Mouse (Mus musculus) G1E (cell line): ENCODE data around the gene Gzmm. TPM values are rescaled to one million over a fixed set of nuclear protein-coding genes. Genes with fewer than 3 reads are reported as not detected.

Experiments used
- ATAC-seq: 2 replicates; pipeline ENCODE4 v1.8.0; 2016; ENCODE audit warnings: mild to moderate bottlenecking; ENCODE audit not compliant: insufficient number of reproducible peaks, poor library complexity, low FRiP score, severe bottlenecking; ENCODE audit errors: extremely low read depth
- DNase-seq: peaks from one replicate; pipeline ENCODE4 v3.0.0; 2012; ENCODE audit warnings: low spot score
- H3K27me3 ChIP-seq: 2 replicates; pipeline ENCODE4 v1.6.1; 2012; ENCODE audit warnings: mild to moderate bottlenecking, low read length, inconsistent platforms; ENCODE audit not compliant: insufficient read depth
- H3K36me3 ChIP-seq: replicated peaks from 2 replicates; pipeline ENCODE3; 2012; ENCODE audit warnings: mild to moderate bottlenecking, inconsistent platforms
- H3K4me1 ChIP-seq: 2 replicates; pipeline ENCODE4 v1.6.1; 2012; ENCODE audit warnings: low read depth, low read length, inconsistent platforms, mixed read lengths; ENCODE audit not compliant: insufficient read depth
- H3K4me3 ChIP-seq: 2 replicates; pipeline ENCODE4 v1.5.1; 2012; ENCODE audit warnings: low read depth, mild to moderate bottlenecking, inconsistent platforms, low read length, moderate library complexity, mixed read lengths
- H3K9me3 ChIP-seq: replicated peaks from 2 replicates; pipeline ENCODE4 v1.6.1; 2012; ENCODE audit warnings: inconsistent platforms
- CTCF ChIP-seq: IDR thresholded peaks from 2 replicates; pipeline ENCODE4 v1.5.1; 2012; ENCODE audit warnings: low read depth, low read length, inconsistent platforms, mixed read lengths
- GATA1 ChIP-seq: IDR thresholded peaks from 2 replicates; pipeline ENCODE4 v1.6.1; 2012; ENCODE audit warnings: borderline replicate concordance, low read length, inconsistent platforms, mixed read lengths
- GATA2 ChIP-seq: IDR thresholded peaks from 2 replicates; pipeline ENCODE4 v1.6.1; 2012; ENCODE audit warnings: low read depth, low read length, inconsistent platforms, borderline replicate concordance
- POLR2AphosphoS5 ChIP-seq: IDR thresholded peaks from 2 replicates; pipeline ENCODE4 v1.6.1; 2012; ENCODE audit warnings: low read depth, low read length, inconsistent platforms; ENCODE audit not compliant: insufficient replicate concordance
- TAL1 ChIP-seq: conservative IDR thresholded peaks from 2 replicates; pipeline ENCODE4 v1.6.1; 2012; ENCODE audit warnings: low read depth, low read length, inconsistent platforms, mixed read lengths
- polyA plus RNA-seq: library from polyadenylated mRNA; stranded (reverse); fragments of >175 nt; gene quantifications from 2 replicates; pipeline ENCODE4 v1.2.3, GENCODE M21; 2012
- total RNA-seq, 2 experiments: library from RNA; stranded (forward) in 1 of 2; stranded (reverse) in 1 of 2; fragments of 200-1000 nt in 1 of 2; fragments of >200 nt in 1 of 2; fragmentation: Nextera tagmentation in 1 of 2; gene quantifications; 2 replicates each; pipeline ENCODE4 v1.2.3; 2014 to 2017

The Gzmm gene
- total and polyA plus RNA-seq, 3 experiments, result 0.28 to 0.33 TPM; not detected in 1

DNA sequence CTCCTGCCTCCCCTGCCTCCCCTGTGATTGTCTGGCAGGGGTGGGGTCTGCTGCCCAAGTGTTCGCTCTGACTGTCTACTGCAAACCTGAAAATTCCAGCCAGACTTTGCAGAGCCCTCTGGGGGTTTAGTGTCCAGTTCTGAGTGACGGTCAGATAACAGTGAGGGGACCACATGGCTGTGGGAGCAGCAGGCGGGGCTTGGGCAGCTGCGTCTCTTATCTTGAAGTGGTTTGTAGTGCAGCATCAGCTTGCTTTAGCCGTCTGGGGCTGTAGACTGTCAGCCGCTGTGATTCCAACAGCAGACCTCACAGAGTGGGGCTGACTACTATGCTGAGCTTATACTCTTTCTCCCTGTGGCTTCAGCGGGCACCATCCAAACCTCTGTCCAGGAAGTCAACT lies 20.5 kb downstream of the Gzmm start:
- no peak for TF ChIP-seq TAL1
- TF ChIP-seq POLR2AphosphoS5, result no peak
- TF ChIP-seq GATA2, result no peak
- TF ChIP-seq CTCF, result no peak
- TF ChIP-seq GATA1, result no peak
- no peak for ATAC-seq
- no peak for DNase-seq
- Histone ChIP-seq H3K27me3 (no peaks in the 10 kb centered on the region), H3K4me3 (peak overlapping the region; percentile 66; the same call in 1 of the 2 replicates), H3K9me3 (no peaks in the 10 kb centered on the region), H3K4me1 (peaks cover 84% of the 10 kb centered on the region), H3K36me3 (peaks cover 85% of the 10 kb centered on the region)

GRCm38 (mm10) chr10:79712029-79712428 lies 23.2 kb downstream of the Gzmm start:
- Histone ChIP-seq H3K4me3 (no peak overlapping the region), H3K36me3 (peaks cover 63% of the 10 kb centered on the region), H3K27me3 (peaks cover 20% of the 10 kb centered on the region), H3K4me1 (peaks cover 72% of the 10 kb centered on the region), H3K9me3 (no peaks in the 10 kb centered on the region)
- DNase-seq (no peak), ATAC-seq (no peak)
- TF ChIP-seq POLR2AphosphoS5 (no peak), TAL1 (no peak), GATA2 (no peak), GATA1 (no peak), CTCF (peak; percentile 43)

GRCm38 (mm10) chr10:79712499-79713126 lies 23.8 kb downstream of the Gzmm start:
- ATAC-seq (peak; percentile 58), DNase-seq (peak; percentile 93)
- Histone ChIP-seq H3K4me3 (no peak overlapping the region), H3K4me1 (peaks cover 71% of the 10 kb centered on the region), H3K9me3 (no peaks in the 10 kb centered on the region), H3K36me3 (peaks cover 57% of the 10 kb centered on the region), H3K27me3 (peaks cover 26% of the 10 kb centered on the region)
- TF ChIP-seq TAL1 (peak; percentile 86), CTCF (peak; percentile 69), GATA1 (no peak), POLR2AphosphoS5 (peak; percentile 54; the same call in 1 of the 2 replicates), GATA2 (no peak)

GRCm38 (mm10) chr10:79713163-79713562 lies 24.3 kb downstream of the Gzmm start:
- no peak overlapping the region for H3K4me3 ChIP-seq
- no peaks in the 10 kb centered on the region for H3K9me3 ChIP-seq
- peaks cover 52% of the 10 kb centered on the region for H3K36me3 ChIP-seq
- H3K27me3 ChIP-seq, result peaks cover 31% of the 10 kb centered on the region
- no peak for DNase-seq
- TF ChIP-seq POLR2AphosphoS5, result peak; percentile 89; the same call in 1 of the 2 replicates
- TF ChIP-seq CTCF, result no peak
- no peak for TF ChIP-seq GATA2
- no peak for TF ChIP-seq GATA1
- peaks cover 68% of the 10 kb centered on the region for H3K4me1 ChIP-seq
- no peak for ATAC-seq

- TF ChIP-seq GATA2, result no peak
- Histone ChIP-seq H3K36me3 (peaks cover 34% of the 10 kb centered on the region), H3K4me3 (no peak overlapping the region), H3K4me1 (peaks cover 50% of the 10 kb centered on the region), H3K27me3 (peaks cover 49% of the 10 kb centered on the region), H3K9me3 (no peaks in the 10 kb centered on the region)
- no peak for ATAC-seq
- DNase-seq, result no peak
Measured at GRCm38 (mm10) chr10:79714996-79715395, 26.2 kb downstream of the Gzmm start.

DNA sequence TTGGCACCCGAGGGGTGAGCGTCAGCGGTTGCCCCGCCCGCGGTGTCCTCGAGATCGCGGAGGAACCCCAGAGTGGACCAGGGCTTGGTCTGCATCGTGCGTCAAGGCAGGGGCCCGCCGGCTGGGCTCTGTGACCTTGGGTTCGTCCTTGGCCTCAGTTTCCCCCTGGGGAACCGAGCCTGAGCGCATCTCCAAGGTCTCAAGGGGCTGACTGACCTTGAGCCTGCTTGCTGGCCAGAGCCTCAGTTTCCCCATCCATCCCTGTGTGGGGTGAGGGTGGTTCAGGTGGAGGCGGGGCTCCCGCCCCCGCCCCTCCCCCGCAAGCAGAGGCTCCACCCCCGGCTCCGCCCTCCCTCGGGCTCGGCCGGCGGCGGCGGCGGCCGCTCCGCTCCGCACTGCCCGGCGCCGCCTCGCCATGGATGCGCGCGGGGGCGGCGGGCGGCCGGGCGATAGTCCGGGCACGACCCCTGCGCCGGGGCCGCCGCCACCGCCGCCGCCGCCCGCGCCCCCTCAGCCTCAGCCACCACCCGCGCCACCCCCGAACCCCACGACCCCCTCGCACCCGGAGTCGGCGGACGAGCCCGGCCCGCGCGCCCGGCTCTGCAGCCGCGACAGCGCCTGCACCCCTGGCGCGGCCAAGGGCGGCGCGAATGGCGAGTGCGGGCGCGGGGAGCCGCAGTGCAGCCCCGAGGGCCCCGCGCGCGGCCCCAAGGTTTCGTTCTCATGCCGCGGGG lies 27.6 kb downstream of the Gzmm start, which contains the start of gene Hcn2:
Gene Hcn2, plus strand, starts transcription at position 381 of the 734 bp plus-strand sequence.
- ATAC-seq (no peak), DNase-seq (no peak)
- Histone ChIP-seq H3K4me1 (peaks cover 36% of the 10 kb centered on the region), H3K9me3 (no peaks in the 10 kb centered on the region), H3K4me3 (peak within 1 kb of the TSS; percentile 68), H3K27me3 (peaks cover 63% of the 10 kb centered on the region), H3K36me3 (peaks cover 19% of the 10 kb centered on the region)
- TF ChIP-seq CTCF (no peak), GATA2 (no peak), TAL1 (no peak), GATA1 (no peak), POLR2AphosphoS5 (no peak)
